Mouse (Mus musculus): ENCODE measurements around the gene Dhx58. TPM values are rescaled to one million over a fixed set of nuclear protein-coding genes. Genes with fewer than 3 reads are reported as not detected.
A peak's percentile ranks its signal among the peaks of the same experiment; 100 is the strongest.

The Dhx58 gene
- polyA plus RNA-seq (2016; fragmentation: Nextera tagmentation; extraction: Ambion mirVana) = 1.5 and 2.1 TPM in 2 replicates

GRCm38 (mm10) chr11:100703851-100704531 is at the start of gene Dhx58:
Gene Dhx58, minus strand, starts transcription at chr11:100704271.
- Histone ChIP-seq H3K27ac (no peak within 1 kb of the TSS), H3K4me3 (peak within 1 kb of the TSS; percentile 43), H3K9me3 (replicated peaks) (no peaks in the 10 kb centered on the region), H3K4me2 (peak within 1 kb of the TSS; percentile 57), H3K4me1 (peaks cover 35% of the 10 kb centered on the region), H3K36me3 (peaks cover 45% of the 10 kb centered on the region), H3K27me3 (replicated peaks) (no peaks in the 10 kb centered on the region), H3K9ac (0 out of 2 replicates have a peak within 1 kb of the TSS, but pooled peaks have one; percentile 8)
- no peak for ATAC-seq
- WGBS (ENCODE audit: insufficient replicate concordance) = 53% methylated on average over 7 of the region's 7 CpGs

GRCm38 (mm10) chr11:100752294-100752693 is 48.2 kb upstream of the Dhx58 start:
- no peak overlapping the region for H3K4me3 ChIP-seq
- ATAC-seq = no peak
- no peak overlapping the region for H3K4me2 ChIP-seq
- WGBS (ENCODE audit: insufficient replicate concordance) = 38% methylated on average over 10 of the region's 10 CpGs
- no peaks in the 10 kb centered on the region for H3K9me3 ChIP-seq (replicated peaks)
- H3K27ac ChIP-seq = no peak overlapping the region
- no peaks in the 10 kb centered on the region for H3K36me3 ChIP-seq
- peaks cover 98% of the 10 kb centered on the region for H3K27me3 ChIP-seq (replicated peaks)
- H3K9ac ChIP-seq = no peak overlapping the region
- H3K4me1 ChIP-seq = peaks cover 12% of the 10 kb centered on the region; the same call in 1 of the 2 replicates

GRCm38 (mm10) chr11:100750127-100750526 is 46.1 kb upstream of the Dhx58 start:
- H3K27me3 ChIP-seq (replicated peaks) = peaks cover 94% of the 10 kb centered on the region
- 68% methylated on average over 16 of the region's 16 CpGs for WGBS (ENCODE audit: insufficient replicate concordance)
- no peak overlapping the region for H3K9ac ChIP-seq
- no peak overlapping the region for H3K4me3 ChIP-seq
- no peak for ATAC-seq
- no peak overlapping the region for H3K4me2 ChIP-seq
- no peaks in the 10 kb centered on the region for H3K36me3 ChIP-seq
- H3K9me3 ChIP-seq (replicated peaks) = no peaks in the 10 kb centered on the region
- no peak overlapping the region for H3K27ac ChIP-seq
- peaks cover 20% of the 10 kb centered on the region; the same call in 1 of the 2 replicates for H3K4me1 ChIP-seq

- H3K4me3 ChIP-seq = no peak overlapping the region
- no peak overlapping the region for H3K9ac ChIP-seq
- no peak overlapping the region for H3K27ac ChIP-seq
- 28% methylated on average over 25 of the region's 25 CpGs for WGBS (ENCODE audit: insufficient replicate concordance)
- no peak overlapping the region for H3K4me2 ChIP-seq
- H3K9me3 ChIP-seq (replicated peaks) = no peaks in the 10 kb centered on the region
- H3K4me1 ChIP-seq = peaks cover 20% of the 10 kb centered on the region; the same call in 1 of the 2 replicates
- H3K27me3 ChIP-seq (replicated peaks) = peaks cover 92% of the 10 kb centered on the region
- no peak for ATAC-seq
- no peaks in the 10 kb centered on the region for H3K36me3 ChIP-seq
These were observed 45.4 kb upstream of the Dhx58 start for GRCm38 (mm10) chr11:100749469-100749868.

- Histone ChIP-seq H3K4me3 (no peak overlapping the region), H3K9me3 (replicated peaks) (no peaks in the 10 kb centered on the region), H3K27me3 (replicated peaks) (peaks cover 88% of the 10 kb centered on the region), H3K4me2 (no peak overlapping the region), H3K9ac (no peak overlapping the region), H3K27ac (no peak overlapping the region), H3K36me3 (no peaks in the 10 kb centered on the region), H3K4me1 (peaks cover 20% of the 10 kb centered on the region; the same call in 1 of the 2 replicates)
- WGBS (ENCODE audit: insufficient replicate concordance) = 38% methylated on average over 4 of the region's 4 CpGs
- no peak for ATAC-seq
These were observed 44.5 kb upstream of the Dhx58 start for GRCm38 (mm10) chr11:100748620-100749019.

- Histone ChIP-seq H3K9me3 (replicated peaks) (no peaks in the 10 kb centered on the region), H3K27ac (no peak overlapping the region), H3K4me1 (peaks cover 20% of the 10 kb centered on the region; the same call in 1 of the 2 replicates), H3K4me3 (no peak overlapping the region), H3K9ac (no peak overlapping the region), H3K27me3 (replicated peaks) (peaks cover 74% of the 10 kb centered on the region), H3K4me2 (no peak overlapping the region), H3K36me3 (no peaks in the 10 kb centered on the region)
- WGBS (ENCODE audit: insufficient replicate concordance) = 46% methylated on average over 5 of the region's 5 CpGs
- peak; percentile 30; the same call in 1 of the 2 replicates for ATAC-seq
These were observed 43.0 kb upstream of the Dhx58 start for GRCm38 (mm10) chr11:100747114-100747513.

GRCm38 (mm10) chr11:100746546-100746945 is 42.5 kb upstream of the Dhx58 start:
- Histone ChIP-seq H3K4me2 (no peak overlapping the region), H3K9ac (no peak overlapping the region), H3K36me3 (no peaks in the 10 kb centered on the region), H3K9me3 (replicated peaks) (no peaks in the 10 kb centered on the region), H3K4me3 (no peak overlapping the region), H3K4me1 (peaks cover 20% of the 10 kb centered on the region; the same call in 1 of the 2 replicates), H3K27ac (no peak overlapping the region), H3K27me3 (replicated peaks) (peaks cover 68% of the 10 kb centered on the region)
- no peak for ATAC-seq
- 73% methylated on average over 10 of the region's 10 CpGs for WGBS (ENCODE audit: insufficient replicate concordance)

GRCm38 (mm10) chr11:100745085-100745484 is 41.0 kb upstream of the Dhx58 start:
- Histone ChIP-seq H3K36me3 (no peaks in the 10 kb centered on the region), H3K4me1 (peaks cover 20% of the 10 kb centered on the region; the same call in 1 of the 2 replicates), H3K27ac (no peak overlapping the region), H3K9ac (no peak overlapping the region), H3K4me3 (no peak overlapping the region), H3K9me3 (replicated peaks) (no peaks in the 10 kb centered on the region), H3K4me2 (no peak overlapping the region), H3K27me3 (replicated peaks) (peaks cover 55% of the 10 kb centered on the region)
- ATAC-seq = no peak
- 14% methylated on average over 6 of the region's 6 CpGs for WGBS (ENCODE audit: insufficient replicate concordance)

GRCm38 (mm10) chr11:100741348-100741747 is 37.3 kb upstream of the Dhx58 start:
- Histone ChIP-seq H3K27ac (no peak overlapping the region), H3K4me3 (no peak overlapping the region), H3K4me2 (no peak overlapping the region), H3K9me3 (replicated peaks) (no peaks in the 10 kb centered on the region), H3K36me3 (no peaks in the 10 kb centered on the region), H3K9ac (no peak overlapping the region), H3K4me1 (peaks cover 25% of the 10 kb centered on the region), H3K27me3 (replicated peaks) (peaks cover 20% of the 10 kb centered on the region; the same call in 1 of the 2 replicates)
- 63% methylated on average over 6 of the region's 6 CpGs for WGBS (ENCODE audit: insufficient replicate concordance)
- ATAC-seq = no peak

- Histone ChIP-seq H3K4me1 (peaks cover 47% of the 10 kb centered on the region), H3K4me2 (peak overlapping the region; percentile 96), H3K36me3 (peaks cover 15% of the 10 kb centered on the region), H3K4me3 (peak overlapping the region; percentile 99), H3K9ac (peak overlapping the region; percentile 67), H3K27ac (peak overlapping the region; percentile 89), H3K9me3 (replicated peaks) (no peaks in the 10 kb centered on the region), H3K27me3 (replicated peaks) (no peaks in the 10 kb centered on the region)
- no peak for ATAC-seq
- WGBS (ENCODE audit: insufficient replicate concordance) = 20% methylated on average over 5 of the region's 5 CpGs
These were observed 34.7 kb upstream of the Dhx58 start for GRCm38 (mm10) chr11:100738749-100739148.

- no peaks in the 10 kb centered on the region for H3K27me3 ChIP-seq (replicated peaks)
- H3K36me3 ChIP-seq = peaks cover 20% of the 10 kb centered on the region
- peaks cover 53% of the 10 kb centered on the region for H3K4me1 ChIP-seq
- H3K4me3 ChIP-seq = peak within 1 kb of the TSS; percentile 99
- peak within 1 kb of the TSS; percentile 99 for H3K9ac ChIP-seq
- peak within 1 kb of the TSS; percentile 96 for H3K4me2 ChIP-seq
- no peaks in the 10 kb centered on the region for H3K9me3 ChIP-seq (replicated peaks)
- under 1% methylated on average over 39 of the region's 39 CpGs for WGBS (ENCODE audit: insufficient replicate concordance)
- ATAC-seq = peak; percentile 97
- peak within 1 kb of the TSS; percentile 94 for H3K27ac ChIP-seq
These were observed 34.1 kb upstream of the Dhx58 start, which contains the start of gene Rab5c for GRCm38 (mm10) chr11:100738066-100738604. Gene Rab5c, minus strand, starts transcription at chr11:100738215.

GRCm38 (mm10) chr11:100737105-100737733 is 33.1 kb upstream of the Dhx58 start:
- WGBS (ENCODE audit: insufficient replicate concordance) = under 1% methylated on average over 13 of the region's 13 CpGs
- Histone ChIP-seq H3K27ac (peak overlapping the region; percentile 94), H3K9me3 (replicated peaks) (no peaks in the 10 kb centered on the region), H3K36me3 (peaks cover 30% of the 10 kb centered on the region), H3K4me1 (peaks cover 63% of the 10 kb centered on the region), H3K4me2 (peak overlapping the region; percentile 96), H3K4me3 (peak overlapping the region; percentile 99), H3K9ac (peak overlapping the region; percentile 99), H3K27me3 (replicated peaks) (no peaks in the 10 kb centered on the region)
- ATAC-seq = peak; percentile 74
